Mouse (Mus musculus): ENCODE results near the gene Klhl10. TPM values are rescaled to one million over a fixed set of nuclear protein-coding genes. Genes with fewer than 3 reads are reported as not detected.
A peak's percentile ranks its signal among the peaks of the same experiment; 100 is the strongest.

Gene Klhl10
- total RNA-seq, 2 experiments from 2014 or later, result 0.23 to 0.39 TPM

GRCm38 (mm10) chr11:100440691-100441522 is 810 bp upstream of the Klhl10 start:
- peak; percentile 91 for DNase-seq
- intact Hi-C loops (cut with DNase I), result no loop called here
- peak overlapping the region; percentile 93 for H3K4me3 ChIP-seq
- TF ChIP-seq CTCF (IDR thresholded peaks at IDR 0.05), result no peak
- H3K27ac ChIP-seq, result peak overlapping the region; percentile 85

GRCm38 (mm10) chr11:100442625-100443024 is 908 bp downstream of the Klhl10 start:
- intact Hi-C loops (cut with DNase I), result no loop called here
- DNase-seq, result no peak
- H3K4me3 ChIP-seq, result no peak overlapping the region
- no peak for TF ChIP-seq CTCF (IDR thresholded peaks at IDR 0.05)
- H3K27ac ChIP-seq, result no peak overlapping the region

GRCm38 (mm10) chr11:100457247-100457646 is 15.5 kb downstream of the Klhl10 start:
- no peak for DNase-seq
- no peak overlapping the region for H3K4me3 ChIP-seq
- H3K27ac ChIP-seq, result no peak overlapping the region
- TF ChIP-seq CTCF (IDR thresholded peaks at IDR 0.05), result no peak
- intact Hi-C loops (cut with DNase I), result no loop called here

DNA sequence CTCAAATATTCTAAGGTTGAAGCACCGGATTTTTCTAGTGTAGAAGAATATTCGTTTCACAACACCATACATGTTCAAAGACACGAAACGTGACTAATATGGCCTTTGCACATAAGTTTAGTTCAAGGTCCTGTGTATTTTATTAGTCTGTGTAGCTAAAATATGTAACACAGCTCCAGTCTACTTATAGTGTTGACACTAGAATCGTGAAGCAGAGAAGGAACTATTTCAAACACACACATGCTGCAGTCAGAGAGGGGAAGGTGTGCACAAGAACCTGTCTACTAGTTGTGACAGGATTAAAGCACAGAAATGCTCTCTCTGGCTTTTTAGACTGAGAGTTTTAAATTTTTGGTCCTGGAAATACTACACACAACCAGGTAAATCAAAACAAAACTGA is 16.0 kb downstream of the Klhl10 start:
- Histone ChIP-seq H3K27ac (no peak overlapping the region), H3K4me3 (no peak overlapping the region)
- no peak for DNase-seq
- no peak for TF ChIP-seq CTCF (IDR thresholded peaks at IDR 0.05)
- intact Hi-C loops (cut with DNase I), result no loop called here

GRCm38 (mm10) chr11:100462699-100463098 is 21.0 kb downstream of the Klhl10 start:
- no peak overlapping the region for H3K4me3 ChIP-seq
- intact Hi-C loops (cut with DNase I), result no loop called here
- peak; percentile 36 for DNase-seq

GRCm38 (mm10) chr11:100465229-100465792 is 23.6 kb downstream of the Klhl10 start:
- Histone ChIP-seq H3K27ac (no peak overlapping the region), H3K4me3 (no peak overlapping the region)
- intact Hi-C loops (cut with DNase I), result no loop called here
- no peak for DNase-seq
- no peak for TF ChIP-seq CTCF (IDR thresholded peaks at IDR 0.05)

More at GRCm38 (mm10) chr11:100462699-100463098, 21.0 kb downstream of the Klhl10 start:
- H3K27ac ChIP-seq, result no peak overlapping the region
- TF ChIP-seq CTCF (IDR thresholded peaks at IDR 0.05), result no peak

- H3K4me3 ChIP-seq, result no peak overlapping the region
- intact Hi-C loops (cut with DNase I), result no loop called here
Observed at GRCm38 (mm10) chr11:100465833-100466232, 24.1 kb downstream of the Klhl10 start.

GRCm38 (mm10) chr11:100471352-100472196 is 29.9 kb downstream of the Klhl10 start:
- TF ChIP-seq CTCF (IDR thresholded peaks at IDR 0.05), result no peak
- H3K4me3 ChIP-seq, result peak overlapping the region; percentile 86
- intact Hi-C loops (cut with DNase I), result loop anchor here (2.0 to 5.0 kb wide), 2 partner anchors 45 to 109 kb away; no protein-coding TSS in a partner anchor
- peak overlapping the region; percentile 94 for H3K27ac ChIP-seq
- DNase-seq, result no peak

More at GRCm38 (mm10) chr11:100465833-100466232, 24.1 kb downstream of the Klhl10 start:
- no peak overlapping the region for H3K27ac ChIP-seq
- no peak for TF ChIP-seq CTCF (IDR thresholded peaks at IDR 0.05)
- no peak for DNase-seq

GRCm38 (mm10) chr11:100472197-100472934 is 30.6 kb downstream of the Klhl10 start, which contains the start of gene Klhl11:
Klhl11 (minus strand) TSS chr11:100472741.
- H3K4me3 ChIP-seq, result peak within 1 kb of the TSS; percentile 86
- DNase-seq, result peak; percentile 94
- TF ChIP-seq CTCF (IDR thresholded peaks at IDR 0.05), result peak; percentile 84
- H3K27ac ChIP-seq, result peak within 1 kb of the TSS; percentile 94
- intact Hi-C loops (cut with DNase I), result loop anchor here (2.0 to 5.0 kb wide), 2 partner anchors 46 to 110 kb away; no protein-coding TSS in a partner anchor

- no peak for DNase-seq
- no peak for TF ChIP-seq CTCF (IDR thresholded peaks at IDR 0.05)
- intact Hi-C loops (cut with DNase I), result loop anchor here (2.0 to 5.0 kb wide), 2 partner anchors 46 to 111 kb away; no protein-coding TSS in a partner anchor
- Histone ChIP-seq H3K27ac (peak overlapping the region; percentile 94), H3K4me3 (peak overlapping the region; percentile 86)
Observed at GRCm38 (mm10) chr11:100472935-100473295, 31.2 kb downstream of the Klhl10 start.

GRCm38 (mm10) chr11:100476281-100476680 is 34.6 kb downstream of the Klhl10 start:
- intact Hi-C loops (cut with DNase I), result no loop called here
- Histone ChIP-seq H3K4me3 (no peak overlapping the region), H3K27ac (no peak overlapping the region)
- no peak for TF ChIP-seq CTCF (IDR thresholded peaks at IDR 0.05)
- no peak for DNase-seq

DNA sequence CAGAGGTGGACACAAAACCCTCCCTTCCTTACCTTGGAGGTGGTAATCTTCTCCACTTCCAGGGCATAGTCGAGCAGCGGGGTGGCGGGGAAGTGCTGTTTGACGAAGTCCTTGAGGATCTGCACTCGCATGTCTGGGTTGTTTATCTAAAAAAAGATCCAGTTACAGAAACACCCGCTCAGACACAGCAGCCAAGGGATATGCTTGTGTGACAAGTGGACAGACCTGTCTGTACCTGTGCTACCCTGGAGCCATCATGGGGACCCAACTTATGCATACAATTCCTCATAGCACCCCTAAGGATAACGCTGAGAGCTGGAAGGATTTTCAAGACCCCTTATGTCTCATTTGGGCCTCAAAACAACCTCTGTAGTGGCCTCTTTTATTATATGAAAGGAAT is 37.4 kb downstream of the Klhl10 start:
- no peak for TF ChIP-seq CTCF (IDR thresholded peaks at IDR 0.05)
- intact Hi-C loops (cut with DNase I), result no loop called here
- Histone ChIP-seq H3K4me3 (no peak overlapping the region), H3K27ac (no peak overlapping the region)
- DNase-seq, result no peak
